In the genomic region with DNA sequence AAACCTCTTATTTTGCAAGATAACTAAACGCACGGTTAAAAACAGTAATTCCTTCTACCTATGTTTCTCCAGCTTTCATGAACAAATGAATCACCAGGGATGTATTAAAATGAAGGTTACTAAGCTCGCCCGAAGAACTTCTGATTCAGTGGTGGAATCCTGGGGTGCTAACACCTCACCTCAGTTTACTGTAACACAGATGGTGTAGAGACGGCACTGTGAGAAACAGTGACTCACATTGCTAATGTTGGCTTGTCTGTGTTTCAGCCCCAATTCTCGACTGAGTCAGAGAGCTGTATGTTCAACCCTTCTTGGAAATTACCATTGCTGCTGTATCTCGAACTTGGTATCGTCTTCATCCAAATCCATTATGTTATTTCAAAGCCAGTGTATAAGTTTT, we compare ENCODE assay signal across 21 mouse cellular contexts. TPM values are rescaled to one million over a fixed set of nuclear protein-coding genes. Genes with fewer than 3 reads are reported as not detected.
DNase-seq lines count a peak whose midpoint lies in the region; ATAC-seq lines count a peak whose summit lies in the region.
"Had no signal": no experiment of that assay in that cellular context is flagged by ENCODE, and none has a peak within 500 bp of the region (broad histone marks: within the 10 kb centered on the region; RNA-seq: fewer than 3 reads in every experiment).

No protein-coding gene starts in this region.

- H3K27ac ChIP-seq in heart, embryonic 12.5 days (ENCODE audit: poor library complexity, severe bottlenecking): no peak overlapping the region
- H3K27ac ChIP-seq: embryonic facial prominence, embryonic 12.5 days; forebrain, embryonic 15.5 days; hindbrain, embryonic 13.5 days; hindbrain, postnatal 0 days had no signal

- no peak overlapping the region for H3K9ac ChIP-seq in heart, embryonic 12.5 days
- H3K9ac ChIP-seq: embryonic facial prominence, embryonic 12.5 days; forebrain, embryonic 15.5 days; hindbrain, embryonic 13.5 days had no signal

- no peaks in the 10 kb centered on the region for H3K36me3 ChIP-seq in heart, embryonic 12.5 days
- H3K36me3 ChIP-seq: embryonic facial prominence, embryonic 12.5 days; forebrain, embryonic 15.5 days; G1E; hindbrain, embryonic 13.5 days had no signal

- WGBS in heart, embryonic 12.5 days: 88% methylated on average over 8 of the region's 8 CpGs

- no peaks in the 10 kb centered on the region for H3K27me3 ChIP-seq in heart, embryonic 12.5 days (replicated peaks)
- H3K27me3 ChIP-seq: embryonic facial prominence, embryonic 12.5 days; forebrain, embryonic 15.5 days; hindbrain, embryonic 13.5 days had no signal

- H3K4me3 ChIP-seq in heart, embryonic 12.5 days: no peak overlapping the region
- H3K4me3 ChIP-seq: embryonic facial prominence, embryonic 12.5 days; forebrain, embryonic 15.5 days; hindbrain, embryonic 13.5 days had no signal

- ATAC-seq in heart, embryonic 12.5 days (ENCODE audit: insufficient number of reproducible peaks, low FRiP score): no peak
- ATAC-seq: CD4-positive, CD25-positive, alpha-beta regulatory T cell, adult 4 months; forebrain, embryonic 15.5 days; hindbrain, postnatal 0 days had no signal

- no peaks in the 10 kb centered on the region for H3K4me1 ChIP-seq in heart, embryonic 12.5 days (replicated peaks)
- H3K4me1 ChIP-seq: embryonic facial prominence, embryonic 12.5 days; forebrain, embryonic 15.5 days; hindbrain, embryonic 13.5 days had no signal

- DNase-seq in left cerebral cortex, adult 18-20 months (ENCODE audit: low spot score in 2 of 2): peak; percentile 31 to 39
- no peak for DNase-seq in left cerebral cortex, adult 11 months (ENCODE audit: low spot score)
- peak; percentile 71 for DNase-seq in right cerebral cortex, adult 18-20 months
- DNase-seq in right cerebral cortex, postnatal 14 days: no peak
- DNase-seq in NIH3T3 (ENCODE audit: low read depth): peak; percentile 41
- DNase-seq in telencephalon, adult 2 months (ENCODE audit: low read depth, low spot score): peak; percentile 79
- DNase-seq: adrenal gland, postnatal 10 days; B cell, adult 2 months; cerebellum, adult 11-12 months; cerebellum, adult 9-10 months; cerebellum, postnatal 25 days; gastrocnemius, postnatal 36 days; heart, postnatal 10 days; heart, postnatal 4 days had no signal

- H3K4me2 ChIP-seq in heart, embryonic 12.5 days: no peak overlapping the region
- H3K4me2 ChIP-seq: embryonic facial prominence, embryonic 12.5 days; forebrain, embryonic 15.5 days; hindbrain, embryonic 13.5 days had no signal

- no peaks in the 10 kb centered on the region for H3K9me3 ChIP-seq in heart, embryonic 12.5 days (replicated peaks)
- H3K9me3 ChIP-seq: embryonic facial prominence, embryonic 12.5 days; forebrain, embryonic 15.5 days; G1E; hindbrain, embryonic 13.5 days had no signal

RNA-seq across cellular contexts. Expression of a gene that starts 18.1 kb away (rescaled TPM):
- 10 to 100 TPM; 40.5 to 41.0 TPM for total RNA-seq in left cerebral cortex, adult 18-20 months (2021)
- 48.0 and 48.7 TPM in 2 replicates for polyA plus RNA-seq in heart, embryonic 12.5 days (2016; fragmentation: Nextera tagmentation; extraction: Ambion mirVana)

RNA-seq across cellular contexts. Expression of a gene that starts 21.3 kb away (rescaled TPM):
- total RNA-seq in left cerebral cortex, adult 18-20 months (2021): 1 to 10 TPM; 5.8 to 7.2 TPM
- polyA plus RNA-seq in heart, embryonic 12.5 days (2016; fragmentation: Nextera tagmentation; extraction: Ambion mirVana): 1.1 and 1.7 TPM in 2 replicates
- polyA plus RNA-seq: CD4-positive, CD25-positive, alpha-beta regulatory T cell, adult 4 months; G1E had no signal

Comparison
In these comparisons a context has a peak if more than half of its experiments do, and no peak if none do; other contexts are left out.
1. DNase-seq: peak in left cerebral cortex, adult 18-20 months (2 of 2), right cerebral cortex, adult 18-20 months (single experiment), NIH3T3 (single experiment) and telencephalon, adult 2 months (single experiment); none in left cerebral cortex, adult 11 months (single experiment) and right cerebral cortex, postnatal 14 days (single experiment).